Mouse (Mus musculus) layer of hippocampus, adult 6 months (tissue): Measurements from ENCODE around the gene H2-Ab1. TPM values are rescaled to one million over a fixed set of nuclear protein-coding genes. Genes with fewer than 3 reads are reported as not detected.

Experiments
- long read RNA-seq, 2 experiments: library from polyadenylated mRNA; unstranded; transcript quantifications; one replicate each; pipeline ENCODE4 v2.0.0; 2019 to 2020
- polyA plus RNA-seq: library from polyadenylated mRNA; unstranded; fragments of <200 nt; fragmentation: Nextera tagmentation; gene quantifications from 2 replicates; pipeline ENCODE4 v1.2.3, GENCODE M21; 2021

H2-Ab1 gene
- polyA plus RNA-seq, result 7.6 and 18.3 TPM in 2 replicates
- long read RNA-seq, experiment 1, partial matches to known transcripts, result 0 of 4 reads
- long read RNA-seq, experiment 1, other reads (novel, unspliced or antisense), result 0 of 4 reads
- long read RNA-seq, experiment 2, partial matches to known transcripts, result 0 of 4 reads
- long read RNA-seq, experiment 2, other reads (novel, unspliced or antisense), result 0 of 4 reads

GRCm38 (mm10) chr17:34257594-34258375 is at the start of gene H2-Ab1:
Gene H2-Ab1, plus strand, starts transcription at chr17:34257689.

GRCm38 (mm10) chr17:34238706-34239105 is 18.8 kb upstream of the H2-Ab1 start, which contains the start of gene H2-Ob:
Gene H2-Ob, plus strand, starts transcription at chr17:34238903.

GRCm38 (mm10) chr17:34287648-34288047 is 30.2 kb downstream of the H2-Ab1 start, which contains the start of gene H2-Aa:
Gene H2-Aa, minus strand, starts transcription at chr17:34287823.

GRCm38 (mm10) chr17:34305380-34306030 is 48.0 kb downstream of the H2-Ab1 start, which contains the start of gene H2-Eb1:
Gene H2-Eb1, plus strand, starts transcription at chr17:34305867.

Other genes starting within 250 kb of the H2-Ab1 start
- 3.7 TPM in 2 replicates for gene Ring1, start 233.0 kb upstream of the H2-Ab1 start, polyA plus RNA-seq
- gene H2-Ke6, start 229.6 kb upstream of the H2-Ab1 start, polyA plus RNA-seq, result 42.0 and 44.5 TPM in 2 replicates
- gene Slc39a7, start 226.0 kb upstream of the H2-Ab1 start, polyA plus RNA-seq, result 68.1 and 70.9 TPM in 2 replicates
- 10.4 and 11.9 TPM in 2 replicates for gene Rxrb, start 225.9 kb upstream of the H2-Ab1 start, polyA plus RNA-seq
- gene Col11a2, start 218.3 kb upstream of the H2-Ab1 start, polyA plus RNA-seq, result 0.26 and 0.31 TPM in 2 replicates
- 1.9 TPM in 2 replicates for gene H2-Oa, start 165.3 kb upstream of the H2-Ab1 start, polyA plus RNA-seq
- 41.6 and 44.5 TPM in 2 replicates for gene H2-DMa, start 138.1 kb upstream of the H2-Ab1 start, polyA plus RNA-seq
- 39.6 and 50.6 TPM in 2 replicates for gene Brd2, start 135.1 kb upstream of the H2-Ab1 start, polyA plus RNA-seq
- 0.23 and 0.52 TPM in 2 replicates for gene H2-DMb2, start 114.4 kb upstream of the H2-Ab1 start, polyA plus RNA-seq
- gene H2-DMb1, start 104.6 kb upstream of the H2-Ab1 start, polyA plus RNA-seq, result 4.0 and 6.9 TPM in 2 replicates
- gene Tap1, start 70.1 kb upstream of the H2-Ab1 start, polyA plus RNA-seq, result 3.6 and 4.8 TPM in 2 replicates
- gene Psmb9, start 69.9 kb upstream of the H2-Ab1 start, polyA plus RNA-seq, result 7.6 and 9.3 TPM in 2 replicates
- gene Psmb8, start 60.0 kb upstream of the H2-Ab1 start, polyA plus RNA-seq, result 25.2 and 28.6 TPM in 2 replicates
- gene Tap2, start 54.2 kb upstream of the H2-Ab1 start, polyA plus RNA-seq, result 9.9 and 12.6 TPM in 2 replicates
- 0.60 and 0.68 TPM in 2 replicates for gene H2-Ob, start 18.8 kb upstream of the H2-Ab1 start, polyA plus RNA-seq
- gene H2-Aa, start 30.1 kb downstream of the H2-Ab1 start, polyA plus RNA-seq, result 2.5 and 7.7 TPM in 2 replicates
- gene H2-Eb1, start 48.2 kb downstream of the H2-Ab1 start, polyA plus RNA-seq, result 4.2 and 7.9 TPM in 2 replicates
- gene H2-Eb2, start 68.0 kb downstream of the H2-Ab1 start, polyA plus RNA-seq, result not detected in 2 replicates
- gene Btnl2, start 97.1 kb downstream of the H2-Ab1 start, polyA plus RNA-seq, result not detected in 2 replicates
- not detected in 2 replicates for gene Btnl1, start 119.4 kb downstream of the H2-Ab1 start, polyA plus RNA-seq
- 0.94 and 1.4 TPM in 2 replicates for gene BC051142, start 141.1 kb downstream of the H2-Ab1 start, polyA plus RNA-seq
- gene Btnl4, start 219.6 kb downstream of the H2-Ab1 start, polyA plus RNA-seq, result not detected in 2 replicates